ENCODE assay signal across 12 mouse cellular contexts in genomic region chr8:126382216-126382615, GRCm38 (mm10). TPM values are rescaled to one million over a fixed set of nuclear protein-coding genes. Genes with fewer than 3 reads are reported as not detected.
A peak's percentile ranks its signal among the peaks of the same experiment; 100 is the strongest.
DNase-seq lines count a peak whose midpoint lies in the region; ATAC-seq lines count a peak whose summit lies in the region.
"Had no signal": no experiment of that assay in that cellular context is flagged by ENCODE, and none has a peak within 500 bp of the region (broad histone marks: within the 10 kb centered on the region; RNA-seq: fewer than 3 reads in every experiment).

No protein-coding gene starts in this region.

- no peaks in the 10 kb centered on the region for H3K4me1 ChIP-seq in intestine, embryonic 14.5 days (replicated peaks; ENCODE audit: control insufficient read depth, insufficient read depth, low read length)
- no peaks in the 10 kb centered on the region for H3K4me1 ChIP-seq in intestine, embryonic 16.5 days (ENCODE audit: control insufficient read depth, insufficient read depth, low read length)
- no peaks in the 10 kb centered on the region for H3K4me1 ChIP-seq in embryonic facial prominence, embryonic 11.5 days (ENCODE audit: control insufficient read depth, insufficient read depth, low read length)
- H3K4me1 ChIP-seq: forebrain, embryonic 13.5 days; heart, embryonic 15.5 days; megakaryocyte, embryonic 14.5 days had no signal

- no peaks in the 10 kb centered on the region for H3K36me3 ChIP-seq in intestine, embryonic 14.5 days (ENCODE audit: control insufficient read depth, insufficient read depth, low read length)
- H3K36me3 ChIP-seq in intestine, embryonic 16.5 days (ENCODE audit: control insufficient read depth, insufficient read depth, low read length) = no peaks in the 10 kb centered on the region
- H3K36me3 ChIP-seq in embryonic facial prominence, embryonic 11.5 days (replicated peaks; ENCODE audit: control insufficient read depth, insufficient read depth, low read depth, low read length) = no peaks in the 10 kb centered on the region
- H3K36me3 ChIP-seq: heart, embryonic 15.5 days had no signal

- no peak overlapping the region for H3K9ac ChIP-seq in intestine, embryonic 14.5 days (ENCODE audit: low read length)
- no peak overlapping the region for H3K9ac ChIP-seq in intestine, embryonic 16.5 days (ENCODE audit: low read depth, low read length)
- H3K9ac ChIP-seq in embryonic facial prominence, embryonic 11.5 days (replicated peaks; ENCODE audit: low read length) = no peak overlapping the region
- H3K9ac ChIP-seq: forebrain, embryonic 13.5 days; heart, embryonic 15.5 days; liver, embryonic 14.5 days had no signal

- H3K9me3 ChIP-seq in intestine, embryonic 14.5 days (ENCODE audit: control insufficient read depth, low read length) = no peaks in the 10 kb centered on the region
- no peaks in the 10 kb centered on the region for H3K9me3 ChIP-seq in intestine, embryonic 16.5 days (ENCODE audit: control insufficient read depth, low read length)
- no peaks in the 10 kb centered on the region for H3K9me3 ChIP-seq in embryonic facial prominence, embryonic 11.5 days (replicated peaks; ENCODE audit: control insufficient read depth, low read length)
- H3K9me3 ChIP-seq: forebrain, embryonic 13.5 days; heart, embryonic 15.5 days; megakaryocyte, embryonic 14.5 days had no signal

- 30% methylated on average over 14 of the region's 14 CpGs for WGBS in intestine, embryonic 14.5 days
- 34% methylated on average over 14 of the region's 14 CpGs for WGBS in intestine, embryonic 16.5 days
- WGBS in embryonic facial prominence, embryonic 11.5 days = 44% methylated on average over 14 of the region's 14 CpGs

- no peak overlapping the region for H3K27ac ChIP-seq in intestine, embryonic 14.5 days (ENCODE audit: low read depth)
- no peak overlapping the region for H3K27ac ChIP-seq in intestine, embryonic 16.5 days (ENCODE audit: low read length)
- H3K27ac ChIP-seq in embryonic facial prominence, embryonic 11.5 days (replicated peaks; ENCODE audit: low read depth, low read length) = no peak overlapping the region
- H3K27ac ChIP-seq: forebrain, embryonic 13.5 days; heart, embryonic 15.5 days; liver, embryonic 14.5 days had no signal

- H3K27me3 ChIP-seq in intestine, embryonic 14.5 days (replicated peaks; ENCODE audit: control insufficient read depth, insufficient read depth, low read length) = no peaks in the 10 kb centered on the region
- H3K27me3 ChIP-seq in intestine, embryonic 16.5 days (replicated peaks; ENCODE audit: control insufficient read depth, insufficient read depth, low read length) = no peaks in the 10 kb centered on the region
- H3K27me3 ChIP-seq in embryonic facial prominence, embryonic 11.5 days (ENCODE audit: control insufficient read depth, insufficient read depth, low read length) = no peaks in the 10 kb centered on the region

- ATAC-seq in intestine, embryonic 14.5 days (replicated peaks; ENCODE audit: low FRiP score, low TSS enrichment, low read depth) = no peak
- ATAC-seq in intestine, embryonic 16.5 days = no peak
- no peak for ATAC-seq in embryonic facial prominence, embryonic 11.5 days (replicated peaks; ENCODE audit: insufficient number of reproducible peaks, low FRiP score, low TSS enrichment, low read depth)
- ATAC-seq in inflammation-experienced regulatory T-cells, adult 6 months = no peak
- ATAC-seq: forebrain, embryonic 13.5 days had no signal

- DNase-seq in intestine, embryonic 14.5 days (ENCODE audit: low spot score) = peak; percentile 68
- peak; percentile 55 for DNase-seq in ES-CJ7 (ENCODE audit: low read depth, low spot score)
- DNase-seq in Muller cell, postnatal 12 days (ENCODE audit: inconsistent ontology term) = peak; percentile 9
- peak; percentile 41 for DNase-seq in embryonic facial prominence, embryonic 11.5 days (ENCODE audit: low spot score)
- DNase-seq in retina, postnatal 1 day = no peak
- no peak for DNase-seq in gastrocnemius, postnatal 36 days

- no peak overlapping the region for H3K4me2 ChIP-seq in intestine, embryonic 14.5 days (ENCODE audit: low read length)
- H3K4me2 ChIP-seq in intestine, embryonic 16.5 days (ENCODE audit: low read depth, low read length) = no peak overlapping the region
- H3K4me2 ChIP-seq in embryonic facial prominence, embryonic 11.5 days (ENCODE audit: low read depth, low read length) = no peak overlapping the region
- H3K4me2 ChIP-seq: forebrain, embryonic 13.5 days; heart, embryonic 15.5 days had no signal

- H3K4me3 ChIP-seq in intestine, embryonic 14.5 days (ENCODE audit: low read depth, low read length) = no peak overlapping the region
- H3K4me3 ChIP-seq in intestine, embryonic 16.5 days (ENCODE audit: low read length) = no peak overlapping the region
- no peak overlapping the region for H3K4me3 ChIP-seq in embryonic facial prominence, embryonic 11.5 days (ENCODE audit: low read depth, low read length)
- H3K4me3 ChIP-seq: forebrain, embryonic 13.5 days; heart, embryonic 15.5 days; megakaryocyte, embryonic 14.5 days had no signal

- intact Hi-C loops in gastrocnemius, postnatal 36 days (cut with DNase I) = loop anchor here (5.0 kb wide), 1 partner anchor 125 kb away; no protein-coding TSS in a partner anchor

RNA-seq across cellular contexts. Expression of gene Coa6, which starts 40.1 kb away (rescaled TPM):
- polyA plus RNA-seq in intestine, embryonic 14.5 days (2014; fragmentation: Nextera tagmentation; extraction: Ambion mirVana) = 62.2 and 66.2 TPM in 2 replicates
- polyA plus RNA-seq in intestine, embryonic 16.5 days (2015; fragmentation: Nextera tagmentation; extraction: Ambion mirVana) = 65.7 and 66.6 TPM in 2 replicates
- 47.8 and 56.5 TPM in 2 replicates for polyA plus RNA-seq in embryonic facial prominence, embryonic 11.5 days (2014; fragmentation: Nextera tagmentation; extraction: Ambion mirVana)
- polyA plus RNA-seq in inflammation-experienced regulatory T-cells, adult 6 months (2017; shearing (Covaris generic)) = 10 to 100 TPM; 43.4 to 59.4 (median 48.4) TPM
- 10 to 100 TPM; 18.3 to 20.9 TPM for total RNA-seq in gastrocnemius, postnatal 36 days (2021)

Comparison
In these comparisons a context has a peak if more than half of its experiments do, and no peak if none do; other contexts are left out.
1. DNase-seq: peak in intestine, embryonic 14.5 days (single experiment), ES-CJ7 (single experiment), Muller cell, postnatal 12 days (single experiment) and embryonic facial prominence, embryonic 11.5 days (single experiment); none in retina, postnatal 1 day (single experiment) and gastrocnemius, postnatal 36 days (0 of 2).